Mouse (Mus musculus) layer of hippocampus, adult 2 months (tissue): ENCODE data around the gene Barhl2. TPM values are rescaled to one million over a fixed set of nuclear protein-coding genes. Genes with fewer than 3 reads are reported as not detected.

Source experiments
- DNase-seq, 2 experiments: peaks; one replicate each; pipeline ENCODE4 v3.0.0; 2022; ENCODE audit warnings: low spot score in 2 of 2
- H3K27ac ChIP-seq: fragments of 200-600 bp; 2 replicates; pipeline ENCODE4 v1.8.1; 2022
- H3K4me3 ChIP-seq: fragments of 200-600 bp; 2 replicates; pipeline ENCODE4 v1.8.1; 2022; ENCODE audit warnings: mild to moderate bottlenecking
- CTCF ChIP-seq: fragments of 200-600 bp; conservative IDR thresholded peaks from 2 replicates; pipeline ENCODE4 v1.8.1; 2022; ENCODE audit warnings: antibody characterized with exemption, mild to moderate bottlenecking, moderate library complexity
- total RNA-seq, 2 experiments: library from RNA; stranded (reverse); gene quantifications; 2 replicates each; pipeline ENCODE4 v1.2.3; 2021

Gene Barhl2
- total RNA-seq, 2 experiments from 2014 or later: not detected

- Histone ChIP-seq H3K4me3 (no peak overlapping the region), H3K27ac (no peak overlapping the region)
- TF ChIP-seq CTCF: no peak
- DNase-seq: no peak
Observed at GRCm38 (mm10) chr5:106461431-106461830, 3.5 kb upstream of the Barhl2 start.

GRCm38 (mm10) chr5:106460535-106460934 lies 2.6 kb upstream of the Barhl2 start:
- no peak for TF ChIP-seq CTCF
- no peak overlapping the region for H3K27ac ChIP-seq
- DNase-seq: no peak

GRCm38 (mm10) chr5:106460001-106460511 lies 2.1 kb upstream of the Barhl2 start:
- no peak overlapping the region for H3K27ac ChIP-seq
- no peak for TF ChIP-seq CTCF
- DNase-seq: no peak
- no peak overlapping the region for H3K4me3 ChIP-seq

More at GRCm38 (mm10) chr5:106460535-106460934, 2.6 kb upstream of the Barhl2 start:
- H3K4me3 ChIP-seq: no peak overlapping the region

- H3K4me3 ChIP-seq: no peak overlapping the region
- DNase-seq: no peak
- no peak overlapping the region for H3K27ac ChIP-seq
- no peak for TF ChIP-seq CTCF
Observed at GRCm38 (mm10) chr5:106459120-106459641, 1.2 kb upstream of the Barhl2 start.

GRCm38 (mm10) chr5:106458477-106459119 lies 632 bp upstream of the Barhl2 start:
- TF ChIP-seq CTCF: no peak
- Histone ChIP-seq H3K4me3 (no peak overlapping the region), H3K27ac (no peak overlapping the region)
- DNase-seq: no peak

- Histone ChIP-seq H3K27ac (no peak overlapping the region), H3K4me3 (no peak overlapping the region)
- DNase-seq: no peak
- TF ChIP-seq CTCF: no peak
Observed at GRCm38 (mm10) chr5:106457111-106457925, 648 bp downstream of the Barhl2 start.

GRCm38 (mm10) chr5:106455984-106456383 lies 2.0 kb downstream of the Barhl2 start:
- Histone ChIP-seq H3K27ac (no peak overlapping the region), H3K4me3 (no peak overlapping the region)
- DNase-seq: no peak
- no peak for TF ChIP-seq CTCF

GRCm38 (mm10) chr5:106455106-106455920 lies 2.7 kb downstream of the Barhl2 start:
- no peak for TF ChIP-seq CTCF
- no peak for DNase-seq
- Histone ChIP-seq H3K4me3 (no peak overlapping the region), H3K27ac (no peak overlapping the region)

- no peak for TF ChIP-seq CTCF
Observed at GRCm38 (mm10) chr5:106454411-106455105, 3.4 kb downstream of the Barhl2 start.

GRCm38 (mm10) chr5:106453886-106454321 lies 4.1 kb downstream of the Barhl2 start:
- Histone ChIP-seq H3K4me3 (no peak overlapping the region), H3K27ac (no peak overlapping the region)
- no peak for TF ChIP-seq CTCF
- DNase-seq: no peak

More at GRCm38 (mm10) chr5:106454411-106455105, 3.4 kb downstream of the Barhl2 start:
- Histone ChIP-seq H3K27ac (no peak overlapping the region), H3K4me3 (no peak overlapping the region)
- DNase-seq: no peak

GRCm38 (mm10) chr5:106453181-106453885 lies 4.6 kb downstream of the Barhl2 start:
- Histone ChIP-seq H3K27ac (no peak overlapping the region), H3K4me3 (no peak overlapping the region)
- TF ChIP-seq CTCF: no peak
- no peak for DNase-seq
